Mouse (Mus musculus): ENCODE measurements at regions not wholly inside any gene's neighbourhood (a gene's known extent, or its start where the extent isn't known, plus 50 kb on each side); places are given as distances from the start of the nearest gene placed in this dataset.

GRCm38 (mm10) chr3:120748513-120748912, 423.0 kb downstream of the Rwdd3 start:
- DNase-seq (ENCODE audit: low spot score in 2 of 2), result no peak

- DNase-seq (ENCODE audit: low spot score in 2 of 2), result no peak
Measured at GRCm38 (mm10) chr3:120747678-120748077, 423.8 kb downstream of the Rwdd3 start.

DNA sequence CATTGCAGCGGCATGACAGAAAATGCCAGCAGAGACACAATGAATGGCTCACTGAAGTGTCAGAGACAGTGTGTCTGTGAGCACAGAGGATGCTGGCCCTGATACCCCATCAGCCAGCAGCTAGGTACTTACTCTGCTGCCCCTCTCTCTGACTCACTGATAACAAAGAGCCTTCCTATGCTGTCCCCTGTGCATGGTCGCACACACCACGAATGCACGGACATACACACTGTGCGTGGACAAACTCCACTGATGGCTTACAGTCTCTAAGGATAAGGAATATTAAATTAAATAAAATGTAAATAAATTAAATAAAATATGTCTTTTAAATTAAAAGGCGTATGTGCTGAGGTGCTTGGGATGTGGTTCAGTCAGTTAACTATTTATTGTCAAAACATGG, 438.2 kb downstream of the Rwdd3 start:
- no peak for DNase-seq (ENCODE audit: low spot score in 2 of 2)

DNA sequence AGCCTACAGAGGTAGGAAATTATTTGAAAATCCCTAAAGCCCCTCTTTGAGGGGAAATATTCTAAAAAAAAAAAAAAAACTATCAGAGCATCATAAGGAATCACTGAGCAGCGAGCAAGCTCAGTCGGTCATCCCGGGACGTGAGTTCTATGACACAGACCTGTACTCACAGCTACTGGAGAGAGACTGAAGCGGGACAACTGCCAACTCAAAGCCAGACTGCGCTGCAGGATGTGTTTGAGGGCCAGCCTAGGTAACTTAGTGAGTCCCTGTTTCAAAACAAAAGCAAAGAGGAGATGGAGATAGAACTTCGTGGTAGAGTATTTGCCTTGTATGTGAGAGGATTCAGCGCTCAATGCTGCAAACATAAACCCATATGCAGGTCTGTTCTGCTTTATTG, 439.1 kb downstream of the Rwdd3 start:
- DNase-seq (ENCODE audit: low spot score in 2 of 2), result no peak

DNA sequence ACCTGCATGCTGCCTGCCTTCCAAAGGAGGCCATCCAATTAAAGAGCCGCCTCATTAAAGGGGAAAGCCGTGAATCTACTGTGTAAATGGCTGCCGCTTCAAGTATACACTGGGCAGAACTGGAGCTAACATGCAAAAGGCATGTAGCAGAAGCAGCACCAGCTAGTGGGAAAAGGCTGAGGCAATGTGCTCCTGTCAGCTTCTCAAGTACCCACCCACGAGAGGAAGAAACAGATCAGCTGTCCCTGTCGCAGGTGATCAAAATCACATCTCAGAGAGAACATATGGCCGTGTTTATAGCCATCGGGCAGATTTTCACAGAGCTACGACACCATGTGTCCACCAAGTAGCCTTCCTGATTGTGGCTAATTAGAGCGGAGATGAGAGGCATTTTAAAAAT, 440.2 kb downstream of the Rwdd3 start:
- DNase-seq (ENCODE audit: low spot score in 2 of 2), result no peak

GRCm38 (mm10) chr3:120730225-120730624, 441.3 kb downstream of the Rwdd3 start:
- DNase-seq (ENCODE audit: low spot score in 2 of 2), result no peak

GRCm38 (mm10) chr3:120729671-120730070, 441.8 kb downstream of the Rwdd3 start:
- DNase-seq (ENCODE audit: low spot score in 2 of 2), result no peak

DNA sequence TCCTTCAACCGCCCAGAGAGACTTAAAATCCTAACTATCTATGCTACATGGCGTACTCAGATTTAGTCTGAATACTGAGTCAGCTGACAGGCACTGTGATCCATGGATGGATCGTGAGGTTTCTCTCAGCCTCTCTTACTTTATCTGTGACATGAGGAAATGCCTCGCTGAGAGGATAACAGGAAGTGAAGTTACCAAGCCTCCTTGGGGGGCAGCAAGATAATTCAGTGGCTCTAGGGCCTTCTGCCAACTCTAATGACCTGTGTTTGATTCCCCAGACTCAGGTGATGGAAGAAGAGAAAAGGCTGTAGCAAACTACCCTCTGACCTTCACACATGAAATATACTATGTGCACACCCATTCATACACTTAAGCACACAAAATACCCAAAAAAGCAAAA, 486.3 kb downstream of the Rwdd3 start:
- no peak for DNase-seq (ENCODE audit: low spot score in 2 of 2)

DNA sequence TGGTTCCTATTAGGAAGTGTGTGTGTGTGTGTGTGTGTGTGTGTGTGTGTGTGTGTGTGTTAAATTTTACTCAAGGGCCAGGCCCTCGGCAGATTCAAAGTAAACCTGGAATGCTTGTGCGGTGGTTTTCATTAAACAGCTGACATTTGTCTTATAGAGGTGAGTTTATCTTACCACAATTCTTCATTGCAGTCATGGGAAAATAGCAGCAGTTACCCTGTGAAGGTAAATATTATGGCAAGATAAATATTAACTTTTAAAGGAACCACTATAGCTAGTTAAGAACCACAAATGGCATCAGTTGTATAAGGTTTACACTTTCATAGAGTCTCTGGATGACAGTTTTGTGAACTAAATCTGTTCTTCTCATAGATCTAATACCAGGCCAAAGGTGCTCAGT, 495.6 kb downstream of the Rwdd3 start:
- no peak for DNase-seq (ENCODE audit: low spot score in 2 of 2)

DNA sequence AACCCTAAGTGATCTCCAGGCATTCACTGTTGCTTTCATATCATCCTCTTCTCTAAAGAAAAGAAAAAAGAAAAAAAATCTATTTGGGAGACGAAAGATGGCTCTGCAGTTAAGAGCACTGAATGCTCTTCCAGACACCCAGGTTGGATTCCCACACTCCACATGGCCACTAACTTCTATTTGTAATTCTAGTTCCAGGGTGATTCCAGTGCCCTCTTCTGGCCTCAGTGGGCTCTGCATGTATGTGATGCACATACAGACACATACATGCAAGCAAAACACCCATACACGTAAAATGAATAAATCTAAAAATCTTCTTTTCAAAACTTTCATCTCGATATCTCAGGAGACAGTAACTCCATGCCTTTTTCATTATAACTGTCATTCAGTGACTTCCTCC, 502.8 kb downstream of the Rwdd3 start:
- DNase-seq (ENCODE audit: low spot score in 2 of 2), result no peak

DNA sequence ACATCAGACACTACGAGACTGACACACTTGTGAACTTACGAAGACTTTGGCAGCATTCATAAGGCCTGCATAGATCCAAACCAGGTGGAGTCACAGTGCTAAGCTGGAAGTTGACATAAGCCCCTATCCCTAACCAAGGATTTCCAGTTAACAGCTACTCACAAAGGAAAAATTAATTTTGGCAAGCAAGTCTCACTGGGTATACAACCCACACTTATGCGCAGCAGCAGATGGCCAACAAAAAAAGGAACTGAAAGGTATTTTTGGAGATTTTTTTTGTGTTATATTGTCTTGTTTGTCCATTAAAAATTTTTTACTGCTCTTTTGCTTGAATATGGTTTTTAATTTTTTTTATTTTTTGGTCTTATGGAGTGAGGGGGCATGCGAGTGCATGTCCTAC, 509.0 kb downstream of the Rwdd3 start:
- DNase-seq (ENCODE audit: low spot score in 2 of 2), result no peak

GRCm38 (mm10) chr3:120660776-120661175, 510.7 kb downstream of the Rwdd3 start:
- no peak for DNase-seq (ENCODE audit: low spot score in 2 of 2)

DNA sequence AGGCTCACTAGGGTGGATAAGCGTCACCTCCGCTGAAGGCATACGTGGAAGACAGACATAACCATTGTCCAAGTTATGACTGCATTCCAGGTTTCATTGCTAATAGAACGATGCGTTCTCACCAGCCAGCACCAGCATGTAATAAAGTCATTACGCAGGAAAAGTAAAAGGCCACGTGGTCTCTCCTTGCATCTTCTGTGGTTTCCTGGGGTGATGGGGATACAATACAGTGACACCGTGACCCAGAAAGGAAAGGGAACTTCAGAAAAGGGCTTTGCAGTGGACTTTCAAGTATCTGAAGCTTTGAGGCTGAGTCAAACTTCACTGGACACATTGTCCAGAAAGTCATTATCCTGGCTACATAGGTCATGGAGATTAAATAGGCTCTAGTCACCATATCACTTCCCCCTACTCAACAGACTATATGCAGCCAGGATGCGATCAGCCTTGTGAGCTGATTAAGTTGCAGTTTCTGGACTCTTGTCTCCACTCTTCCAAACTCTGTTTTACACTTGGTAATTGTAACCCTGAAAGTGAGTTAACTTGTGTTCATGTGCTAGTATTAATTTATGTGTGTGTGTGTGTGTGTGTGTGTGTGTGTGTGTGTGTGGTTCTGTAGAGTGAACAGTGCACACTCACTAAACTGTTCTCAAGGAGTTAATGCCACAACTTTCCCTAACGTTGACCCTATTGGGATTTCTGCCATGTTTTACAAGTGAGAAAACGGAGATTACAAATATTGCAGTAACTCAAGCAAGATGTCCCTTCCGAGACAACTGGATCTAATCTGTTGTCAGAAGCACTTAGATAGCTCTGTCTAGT, 522.2 kb downstream of the Rwdd3 start:
- DNase-seq (ENCODE audit: low spot score in 2 of 2), result no peak

DNA sequence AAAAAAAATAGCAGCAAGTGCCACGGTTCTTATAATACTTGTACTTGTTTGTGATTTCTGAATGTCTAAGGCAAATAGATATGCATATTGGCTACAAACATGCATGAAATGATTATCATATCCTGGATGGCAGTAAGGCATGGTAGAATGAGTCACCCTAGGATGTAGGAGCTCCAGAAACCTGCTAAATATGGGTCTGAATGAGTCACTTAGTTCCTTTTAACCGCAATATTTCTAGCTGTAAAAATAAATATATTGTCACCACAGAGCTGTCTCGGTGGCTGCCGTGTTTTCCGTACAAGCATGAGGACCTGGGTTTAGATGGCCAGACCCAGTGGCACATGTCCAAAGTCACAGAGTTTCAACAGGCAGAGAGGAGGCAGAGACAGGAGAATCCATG, 523.1 kb downstream of the Rwdd3 start:
- DNase-seq (ENCODE audit: low spot score in 2 of 2), result no peak

- DNase-seq (ENCODE audit: low spot score in 2 of 2), result no peak
Measured at GRCm38 (mm10) chr3:120636669-120637305, 534.7 kb downstream of the Rwdd3 start.

DNA sequence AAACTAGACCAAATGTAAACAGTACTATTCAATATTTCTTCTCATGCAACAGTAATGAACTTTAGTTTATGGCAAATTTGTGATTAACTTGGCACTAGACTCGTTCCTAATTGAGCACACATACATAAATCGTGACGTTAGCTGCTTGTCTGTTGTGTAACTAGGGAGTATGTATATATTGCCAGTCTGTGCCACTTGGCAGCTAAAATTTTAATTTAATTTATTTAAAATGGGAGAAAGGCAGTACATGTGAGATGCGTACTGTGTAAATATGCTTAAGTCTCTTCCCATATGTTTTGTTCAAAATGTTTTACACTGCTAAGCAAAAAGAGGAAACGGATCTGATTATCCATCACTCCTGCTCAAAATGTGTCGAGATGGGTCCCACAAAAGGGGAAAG, 553.1 kb downstream of the Rwdd3 start:
- no peak for DNase-seq (ENCODE audit: low spot score in 2 of 2)

GRCm38 (mm10) chr3:120594226-120594625, 577.3 kb downstream of the Rwdd3 start:
- DNase-seq (ENCODE audit: low spot score in 2 of 2), result no peak

- DNase-seq (ENCODE audit: low spot score in 2 of 2), result no peak
Measured at GRCm38 (mm10) chr3:120591183-120591582, 580.3 kb downstream of the Rwdd3 start.

GRCm38 (mm10) chr3:120570806-120571425, 600.6 kb downstream of the Rwdd3 start:
- DNase-seq (ENCODE audit: low spot score in 2 of 2), result no peak

- DNase-seq (ENCODE audit: low spot score in 2 of 2), result no peak
Measured at GRCm38 (mm10) chr3:120541556-120542476, 629.7 kb downstream of the Rwdd3 start.

- DNase-seq (ENCODE audit: low spot score in 2 of 2), result no peak
Measured at GRCm38 (mm10) chr3:120533901-120534300, 637.6 kb downstream of the Rwdd3 start.
